Comparison of ENCODE assay signal across 17 mouse cellular contexts in the genomic region with DNA sequence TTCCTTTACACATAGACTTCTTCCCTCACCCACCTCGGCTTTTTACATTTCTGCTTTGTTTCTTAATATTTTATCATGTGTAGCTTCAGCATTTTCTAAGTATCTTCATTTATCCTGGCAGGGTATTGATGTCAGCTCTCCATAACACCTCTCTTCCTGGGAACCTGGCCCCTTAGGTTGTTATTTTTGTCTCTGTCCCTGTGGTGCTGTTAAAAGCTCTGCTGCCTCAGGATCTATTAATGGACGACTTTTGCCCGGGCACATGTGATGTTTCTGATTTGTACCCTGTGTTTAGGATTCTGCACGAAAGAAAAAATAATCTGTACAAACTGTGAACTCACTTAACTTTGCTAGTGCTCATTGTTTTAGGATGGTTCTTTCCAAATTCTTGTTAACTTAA.
"Had no signal": no experiment of that assay in that cellular context is flagged by ENCODE, and none has a peak within 500 bp of the region (broad histone marks: within the 10 kb centered on the region; RNA-seq: fewer than 3 reads in every experiment).

No protein-coding gene starts in this region.

- H3K27ac ChIP-seq: kidney, postnatal 0 days; limb, embryonic 12.5 days; liver, embryonic 13.5 days; lung, embryonic 15.5 days; macrophage; midbrain, embryonic 12.5 days; neural tube, embryonic 13.5 days; stomach, embryonic 15.5 days had no signal

- H3K4me2 ChIP-seq: limb, embryonic 12.5 days; liver, embryonic 13.5 days; lung, embryonic 15.5 days; midbrain, embryonic 12.5 days; neural tube, embryonic 13.5 days; stomach, embryonic 15.5 days had no signal

- H3K4me1 ChIP-seq: limb, embryonic 12.5 days; liver, embryonic 13.5 days; lung, embryonic 15.5 days; megakaryocyte, embryonic 14.5 days; midbrain, embryonic 12.5 days; neural tube, embryonic 13.5 days; stomach, embryonic 15.5 days had no signal

- H3K4me3 ChIP-seq: limb, embryonic 12.5 days; liver, embryonic 13.5 days; lung, embryonic 15.5 days; megakaryocyte, embryonic 14.5 days; midbrain, embryonic 12.5 days; neural tube, embryonic 13.5 days; stomach, embryonic 15.5 days had no signal

- H3K9ac ChIP-seq: limb, embryonic 12.5 days; liver, embryonic 13.5 days; liver, postnatal 0 days; lung, embryonic 15.5 days; midbrain, embryonic 12.5 days; neural tube, embryonic 13.5 days; stomach, embryonic 15.5 days had no signal

- H3K9me3 ChIP-seq: limb, embryonic 12.5 days; liver, embryonic 13.5 days; lung, embryonic 15.5 days; midbrain, embryonic 12.5 days; neural tube, embryonic 13.5 days; stomach, embryonic 15.5 days had no signal

- ATAC-seq: liver, postnatal 0 days; midbrain, embryonic 16.5 days had no signal

- H3K36me3 ChIP-seq: limb, embryonic 12.5 days; liver, embryonic 13.5 days; lung, embryonic 15.5 days; midbrain, embryonic 12.5 days; neural tube, embryonic 13.5 days; stomach, embryonic 15.5 days had no signal

- DNase-seq: kidney, postnatal 36 days; liver; liver, embryonic 13.5 days; liver, postnatal 0 days; lung, postnatal 14 days; right cerebral cortex, postnatal 14 days; thymus, adult 2 months; thymus, postnatal 25 days had no signal

- H3K27me3 ChIP-seq: limb, embryonic 12.5 days; liver, embryonic 13.5 days; lung, embryonic 15.5 days; megakaryocyte, embryonic 14.5 days; midbrain, embryonic 12.5 days; neural tube, embryonic 13.5 days; stomach, embryonic 15.5 days had no signal
